Mouse (Mus musculus): ENCODE measurements around the gene Paqr3. TPM values are rescaled to one million over a fixed set of nuclear protein-coding genes. Genes with fewer than 3 reads are reported as not detected.

Paqr3 gene
- total and polyA plus RNA-seq, 3 experiments, result 2.4 to 3.2 (median 2.8) TPM

GRCm38 (mm10) chr5:97127284-97127683 is 15.9 kb upstream of the Paqr3 start:
- no peak overlapping the region for H3K9ac ChIP-seq (ENCODE audit: low read depth, low read length)
- H3K27ac ChIP-seq, result no peak overlapping the region
- no peaks in the 10 kb centered on the region for H3K79me2 ChIP-seq (replicated peaks; ENCODE audit: control insufficient read depth, insufficient read depth, low read length)
- no peak overlapping the region for H3K4me3 ChIP-seq
- H3K4me1 ChIP-seq (ENCODE audit: control insufficient read depth, insufficient read depth, low read length), result no peaks in the 10 kb centered on the region
- TF ChIP-seq POLR2A (IDR thresholded peaks at IDR 0.05; ENCODE audit: insufficient read depth, low read depth, low read length), result no peak
- no peak for TF ChIP-seq CTCF (IDR thresholded peaks at IDR 0.05)
- no peak for TF ChIP-seq EP300 (IDR thresholded peaks at IDR 0.05; ENCODE audit: insufficient read depth, low read depth, low read length)
- no peak for DNase-seq
- no peaks in the 10 kb centered on the region for H3K27me3 ChIP-seq (ENCODE audit: control insufficient read depth, insufficient read depth, low read length)
- 79% methylated on average over 6 of the region's 6 CpGs for whole genome bisulfite sequencing
- H3K36me3 ChIP-seq (ENCODE audit: control insufficient read depth, insufficient read depth, low read length), result no peaks in the 10 kb centered on the region
- intact Hi-C loops (cut with DNase I), result loop anchor here (5.0 to 10.0 kb wide), 3 partner anchors 818 to 1735 kb away; no protein-coding TSS in a partner anchor

GRCm38 (mm10) chr5:97126005-97126404 is 14.6 kb upstream of the Paqr3 start:
- no peak for DNase-seq
- intact Hi-C loops (cut with DNase I), result loop anchor here (1.0 to 10.0 kb wide), 4 partner anchors 819 to 1736 kb away; partner anchors contain the start of gene Cfap299
- 27% methylated on average over 4 of the region's 4 CpGs for WGBS

DNA sequence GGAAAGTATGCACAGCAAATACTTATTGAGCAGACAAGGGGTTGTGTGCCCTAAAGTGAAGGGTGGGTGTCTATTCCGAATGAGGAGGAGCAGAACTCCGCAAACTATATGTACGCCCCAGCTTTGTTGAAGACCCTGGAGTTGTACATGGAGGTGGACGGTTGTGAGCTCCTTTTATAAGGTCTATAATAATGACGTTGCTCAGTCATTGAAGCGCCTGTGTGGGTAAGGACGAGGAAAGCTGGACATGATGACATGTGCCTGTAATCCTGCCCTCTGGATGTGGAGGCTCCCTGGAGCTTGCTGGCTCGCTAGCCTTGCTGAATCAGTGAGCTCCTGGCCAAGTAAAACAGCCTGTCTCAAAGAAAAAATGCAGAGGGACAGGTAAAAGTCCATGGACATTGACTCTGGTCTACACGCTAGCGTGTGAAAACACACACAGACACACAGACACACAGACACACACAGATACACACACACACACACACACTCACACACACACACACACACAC is 14.1 kb upstream of the Paqr3 start:
- H3K79me2 ChIP-seq (replicated peaks; ENCODE audit: control insufficient read depth, insufficient read depth, low read length), result no peaks in the 10 kb centered on the region
- no peak overlapping the region for H3K4me3 ChIP-seq
- DNase-seq, result no peak
- H3K36me3 ChIP-seq (ENCODE audit: control insufficient read depth, insufficient read depth, low read length), result no peaks in the 10 kb centered on the region
- H3K27ac ChIP-seq, result no peak overlapping the region
- intact Hi-C loops (cut with DNase I), result loop anchor here (5.0 to 10.0 kb wide), 3 partner anchors 819 to 1737 kb away; no protein-coding TSS in a partner anchor
- H3K9ac ChIP-seq (ENCODE audit: low read depth, low read length), result no peak overlapping the region
- TF ChIP-seq POLR2A (IDR thresholded peaks at IDR 0.05; ENCODE audit: insufficient read depth, low read depth, low read length) (no peak), EP300 (IDR thresholded peaks at IDR 0.05; ENCODE audit: insufficient read depth, low read depth, low read length) (no peak), CTCF (IDR thresholded peaks at IDR 0.05) (no peak)
- no peaks in the 10 kb centered on the region for H3K27me3 ChIP-seq (ENCODE audit: control insufficient read depth, insufficient read depth, low read length)
- no peaks in the 10 kb centered on the region for H3K4me1 ChIP-seq (ENCODE audit: control insufficient read depth, insufficient read depth, low read length)
- 62% methylated on average over 10 of the region's 10 CpGs for WGBS

More at GRCm38 (mm10) chr5:97126005-97126404, 14.6 kb upstream of the Paqr3 start:
- Histone ChIP-seq H3K4me3 (no peak overlapping the region), H3K4me1 (ENCODE audit: control insufficient read depth, insufficient read depth, low read length) (no peaks in the 10 kb centered on the region), H3K79me2 (replicated peaks; ENCODE audit: control insufficient read depth, insufficient read depth, low read length) (no peaks in the 10 kb centered on the region), H3K36me3 (ENCODE audit: control insufficient read depth, insufficient read depth, low read length) (no peaks in the 10 kb centered on the region), H3K27ac (no peak overlapping the region), H3K27me3 (ENCODE audit: control insufficient read depth, insufficient read depth, low read length) (no peaks in the 10 kb centered on the region), H3K9ac (ENCODE audit: low read depth, low read length) (no peak overlapping the region)
- TF ChIP-seq POLR2A (IDR thresholded peaks at IDR 0.05; ENCODE audit: insufficient read depth, low read depth, low read length) (no peak), CTCF (IDR thresholded peaks at IDR 0.05) (peak; percentile 79)

- Histone ChIP-seq H3K4me1 (ENCODE audit: control insufficient read depth, insufficient read depth, low read length) (no peaks in the 10 kb centered on the region), H3K9ac (ENCODE audit: low read depth, low read length) (no peak overlapping the region), H3K27me3 (ENCODE audit: control insufficient read depth, insufficient read depth, low read length) (no peaks in the 10 kb centered on the region), H3K27ac (no peak overlapping the region), H3K36me3 (ENCODE audit: control insufficient read depth, insufficient read depth, low read length) (no peaks in the 10 kb centered on the region), H3K79me2 (replicated peaks; ENCODE audit: control insufficient read depth, insufficient read depth, low read length) (no peaks in the 10 kb centered on the region), H3K4me3 (no peak overlapping the region)
- TF ChIP-seq CTCF (IDR thresholded peaks at IDR 0.05), result no peak
- no peak for TF ChIP-seq EP300 (IDR thresholded peaks at IDR 0.05; ENCODE audit: insufficient read depth, low read depth, low read length)
- TF ChIP-seq POLR2A (IDR thresholded peaks at IDR 0.05; ENCODE audit: insufficient read depth, low read depth, low read length), result no peak
- WGBS, result 68% methylated on average over 12 of the region's 12 CpGs
- no peak for DNase-seq
- intact Hi-C loops (cut with DNase I), result loop anchor here (5.0 to 10.0 kb wide), 3 partner anchors 820 to 1737 kb away; no protein-coding TSS in a partner anchor
Observed at GRCm38 (mm10) chr5:97124977-97125376, 13.6 kb upstream of the Paqr3 start.

DNA sequence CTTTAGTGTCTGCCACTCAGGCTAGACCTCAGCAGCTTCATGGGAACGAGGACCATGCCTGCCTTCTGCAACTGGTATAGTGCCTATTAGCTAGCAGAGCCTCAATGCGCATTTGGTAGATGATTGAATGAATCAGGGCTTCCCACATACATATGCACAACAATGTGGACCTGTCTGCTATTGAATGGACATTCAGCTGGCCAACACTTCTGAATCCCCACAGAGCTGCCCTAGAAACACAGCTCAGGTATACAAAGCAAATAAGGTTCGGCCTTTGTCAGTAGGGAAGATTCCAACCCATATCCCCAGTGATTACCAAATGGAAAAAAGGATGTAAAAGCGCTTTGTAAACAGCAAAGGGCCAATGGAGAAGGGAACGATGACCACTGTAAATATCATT is 699 bp downstream of the Paqr3 start:
- Histone ChIP-seq H3K27me3 (ENCODE audit: control insufficient read depth, insufficient read depth, low read length) (no peaks in the 10 kb centered on the region), H3K27ac (peak overlapping the region; percentile 47; the same call in 1 of the 2 replicates), H3K36me3 (ENCODE audit: control insufficient read depth, insufficient read depth, low read length) (no peaks in the 10 kb centered on the region), H3K79me2 (replicated peaks; ENCODE audit: control insufficient read depth, insufficient read depth, low read length) (no peaks in the 10 kb centered on the region), H3K4me1 (ENCODE audit: control insufficient read depth, insufficient read depth, low read length) (peaks cover 3% of the 10 kb centered on the region), H3K4me3 (peak overlapping the region; percentile 90), H3K9ac (ENCODE audit: low read depth, low read length) (no peak overlapping the region; the same call in 1 of the 2 replicates)
- 23% methylated on average over 5 of the region's 5 CpGs for WGBS
- TF ChIP-seq POLR2A (IDR thresholded peaks at IDR 0.05; ENCODE audit: insufficient read depth, low read depth, low read length) (no peak), EP300 (IDR thresholded peaks at IDR 0.05; ENCODE audit: insufficient read depth, low read depth, low read length) (no peak), CTCF (IDR thresholded peaks at IDR 0.05) (no peak)
- intact Hi-C loops (cut with DNase I), result loop anchor here (5.0 kb wide), 1 partner anchor 113 kb away; the partner anchor contains the start of gene Bmp2k
- DNase-seq, result no peak

GRCm38 (mm10) chr5:97110133-97110532 is 1.3 kb downstream of the Paqr3 start:
- Histone ChIP-seq H3K27ac (no peak overlapping the region), H3K27me3 (ENCODE audit: control insufficient read depth, insufficient read depth, low read length) (no peaks in the 10 kb centered on the region), H3K4me3 (no peak overlapping the region), H3K9ac (ENCODE audit: low read depth, low read length) (no peak overlapping the region), H3K36me3 (ENCODE audit: control insufficient read depth, insufficient read depth, low read length) (no peaks in the 10 kb centered on the region), H3K79me2 (replicated peaks; ENCODE audit: control insufficient read depth, insufficient read depth, low read length) (no peaks in the 10 kb centered on the region), H3K4me1 (ENCODE audit: control insufficient read depth, insufficient read depth, low read length) (peaks cover 3% of the 10 kb centered on the region)
- WGBS, result 81% methylated on average over 2 of the region's 2 CpGs
- intact Hi-C loops (cut with DNase I), result loop anchor here (5.0 kb wide), 1 partner anchor 113 kb away; the partner anchor contains the start of gene Bmp2k
- no peak for TF ChIP-seq POLR2A (IDR thresholded peaks at IDR 0.05; ENCODE audit: insufficient read depth, low read depth, low read length)
- no peak for TF ChIP-seq CTCF (IDR thresholded peaks at IDR 0.05)
- no peak for TF ChIP-seq EP300 (IDR thresholded peaks at IDR 0.05; ENCODE audit: insufficient read depth, low read depth, low read length)
- no peak for DNase-seq
